Mouse (Mus musculus): Measurements from ENCODE around the gene Arid5b. TPM values are rescaled to one million over a fixed set of nuclear protein-coding genes. Genes with fewer than 3 reads are reported as not detected.
A peak's percentile ranks its signal among the peaks of the same experiment; 100 is the strongest.

Gene Arid5b
- polyA plus RNA-seq, 1 experiment from 2014 or later = 27.5 TPM

GRCm38 (mm10) chr10:68044864-68045263 is 233.7 kb downstream of the Arid5b start:
- DNase-seq (ENCODE audit: low spot score) (no peak), ATAC-seq (replicated peaks; ENCODE audit: insufficient number of reproducible peaks, low FRiP score, low TSS enrichment, low read depth) (no peak)
- Histone ChIP-seq H3K27me3 (ENCODE audit: control insufficient read depth, insufficient read depth, low read length) (no peaks in the 10 kb centered on the region), H3K36me3 (replicated peaks; ENCODE audit: control insufficient read depth, insufficient read depth, low read depth, low read length) (no peaks in the 10 kb centered on the region), H3K9me3 (replicated peaks; ENCODE audit: control insufficient read depth, low read length) (no peaks in the 10 kb centered on the region), H3K4me1 (ENCODE audit: control insufficient read depth, insufficient read depth, low read length) (no peaks in the 10 kb centered on the region), H3K4me2 (ENCODE audit: low read depth, low read length) (no peak overlapping the region), H3K27ac (replicated peaks; ENCODE audit: low read depth, low read length) (no peak overlapping the region), H3K9ac (replicated peaks; ENCODE audit: low read length) (no peak overlapping the region), H3K4me3 (ENCODE audit: low read depth, low read length) (no peak overlapping the region)
- WGBS = 87% methylated on average over 8 of the region's 8 CpGs

DNA sequence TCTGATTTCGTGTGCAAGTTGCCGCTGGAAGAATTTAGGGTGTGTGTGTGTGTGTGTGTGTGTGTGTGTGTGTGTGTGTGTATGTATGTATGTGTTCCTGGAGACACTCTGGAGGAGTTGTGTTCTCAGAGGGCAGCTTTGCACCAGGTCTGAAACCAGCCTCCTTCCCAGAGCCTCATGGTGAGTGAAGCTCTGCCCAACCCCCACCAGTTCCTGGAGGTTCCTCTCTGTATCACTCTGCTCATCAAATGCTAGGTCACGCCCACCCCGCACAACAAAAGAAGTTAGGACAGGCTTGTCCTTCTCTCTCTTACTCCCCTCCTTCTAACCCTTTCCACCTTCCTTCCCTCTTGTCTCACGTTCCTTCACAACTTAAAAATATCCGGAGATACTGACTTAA is 234.6 kb downstream of the Arid5b start:
- ATAC-seq (replicated peaks; ENCODE audit: insufficient number of reproducible peaks, low FRiP score, low TSS enrichment, low read depth) (no peak), DNase-seq (ENCODE audit: low spot score) (peak; percentile 32)
- Histone ChIP-seq H3K36me3 (replicated peaks; ENCODE audit: control insufficient read depth, insufficient read depth, low read depth, low read length) (no peaks in the 10 kb centered on the region), H3K4me3 (ENCODE audit: low read depth, low read length) (no peak overlapping the region), H3K27ac (replicated peaks; ENCODE audit: low read depth, low read length) (no peak overlapping the region), H3K9ac (replicated peaks; ENCODE audit: low read length) (no peak overlapping the region), H3K4me1 (ENCODE audit: control insufficient read depth, insufficient read depth, low read length) (no peaks in the 10 kb centered on the region), H3K9me3 (replicated peaks; ENCODE audit: control insufficient read depth, low read length) (no peaks in the 10 kb centered on the region), H3K27me3 (ENCODE audit: control insufficient read depth, insufficient read depth, low read length) (no peaks in the 10 kb centered on the region), H3K4me2 (ENCODE audit: low read depth, low read length) (no peak overlapping the region)
- 30% methylated on average over 6 of the region's 6 CpGs for WGBS

All from embryonic facial prominence, embryonic 11.5 days (tissue).